In genomic region chr7:142070458-142071211, GRCm38 (mm10) we compare ENCODE assay signal across 9 mouse cellular contexts. TPM values are rescaled to one million over a fixed set of nuclear protein-coding genes. Genes with fewer than 3 reads are reported as not detected.
DNase-seq lines count a peak whose midpoint lies in the region; ATAC-seq and TF ChIP-seq lines count a peak whose summit lies in the region.
"Had no signal": no experiment of that assay in that cellular context is flagged by ENCODE, and none has a peak within 500 bp of the region (broad histone marks: within the 10 kb centered on the region; RNA-seq: fewer than 3 reads in every experiment).

No protein-coding gene starts in this region.

- TF ChIP-seq CTCF in thymus, adult 2 months (IDR thresholded peaks at IDR 0.05; ENCODE audit: borderline replicate concordance, control insufficient read depth, extremely low read depth, insufficient read depth, low read length, poor library complexity): peak; percentile 77; the same call in 1 of the 2 replicates

- no peak for TF ChIP-seq POLR2A in thymus, adult 2 months (IDR thresholded peaks at IDR 0.05; ENCODE audit: control insufficient read depth, extremely low read depth, insufficient read depth, low read length, poor library complexity)

- ATAC-seq in heart, embryonic 12.5 days (ENCODE audit: insufficient number of reproducible peaks, low FRiP score): peak; percentile 67; the same call in 1 of the 2 replicates
- ATAC-seq in kidney, embryonic 15.5 days (replicated peaks; ENCODE audit: low FRiP score): peak; percentile 78
- peak; percentile 77 for ATAC-seq in liver, embryonic 15.5 days (ENCODE audit: insufficient read depth)

- H3K27ac ChIP-seq in heart, embryonic 12.5 days (ENCODE audit: poor library complexity, severe bottlenecking): no peak overlapping the region
- no peak overlapping the region for H3K27ac ChIP-seq in kidney, embryonic 15.5 days
- H3K27ac ChIP-seq in liver, embryonic 15.5 days (replicated peaks): no peak overlapping the region
- H3K27ac ChIP-seq in thymus, adult 2 months (ENCODE audit: control insufficient read depth, insufficient read depth, low read length): no peak overlapping the region

- no peaks in the 10 kb centered on the region for H3K9me3 ChIP-seq in heart, embryonic 12.5 days (replicated peaks)
- H3K9me3 ChIP-seq in kidney, embryonic 15.5 days (replicated peaks): no peaks in the 10 kb centered on the region
- no peaks in the 10 kb centered on the region for H3K9me3 ChIP-seq in liver, embryonic 15.5 days (replicated peaks)

- peak overlapping the region; percentile 56 for H3K4me2 ChIP-seq in heart, embryonic 12.5 days
- H3K4me2 ChIP-seq in kidney, embryonic 15.5 days: peak overlapping the region; percentile 48
- H3K4me2 ChIP-seq in liver, embryonic 15.5 days: peak overlapping the region; percentile 41

- no peak overlapping the region; the same call in 1 of the 2 replicates for H3K9ac ChIP-seq in heart, embryonic 12.5 days
- H3K9ac ChIP-seq in kidney, embryonic 15.5 days: no peak overlapping the region
- H3K9ac ChIP-seq in liver, embryonic 15.5 days: no peak overlapping the region

- peak; percentile 57 for DNase-seq in CD4-positive helper T cell, adult 2 months (ENCODE audit: low read depth, low spot score)
- peak; percentile 43 for DNase-seq in adipocyte (ENCODE audit: low spot score)
- peak; percentile 44 for DNase-seq in embryo, embryonic 11.5 days (ENCODE audit: low read depth, low spot score)
- peak; percentile 52 to 58 for DNase-seq in natural killer cell, adult 2 months (ENCODE audit: low spot score in 2 of 2)
- peak; percentile 64 for DNase-seq in thymus, adult 2 months

- H3K4me1 ChIP-seq in heart, embryonic 12.5 days (replicated peaks): 0 out of 2 replicates have a peak, but pooled peaks cover 8% of the 10 kb centered on the region
- H3K4me1 ChIP-seq in kidney, embryonic 15.5 days: peaks cover 6% of the 10 kb centered on the region
- H3K4me1 ChIP-seq in liver, embryonic 15.5 days (replicated peaks): peaks cover 8% of the 10 kb centered on the region
- H3K4me1 ChIP-seq in thymus, adult 2 months (replicated peaks; ENCODE audit: control insufficient read depth, insufficient read depth, low read length): no peaks in the 10 kb centered on the region

- H3K4me3 ChIP-seq in heart, embryonic 12.5 days: no peak overlapping the region
- H3K4me3 ChIP-seq in kidney, embryonic 15.5 days (replicated peaks): 0 out of 2 replicates have a peak overlapping the region, but pooled peaks have one; percentile 11
- no peak overlapping the region for H3K4me3 ChIP-seq in liver, embryonic 15.5 days (replicated peaks)
- no peak overlapping the region for H3K4me3 ChIP-seq in thymus, adult 2 months (ENCODE audit: control insufficient read depth, insufficient read depth, low read length)

- WGBS in heart, embryonic 12.5 days: 18% methylated on average over 13 of the region's 13 CpGs
- WGBS in kidney, embryonic 15.5 days: 15% methylated on average over 13 of the region's 13 CpGs
- 12% methylated on average over 13 of the region's 13 CpGs for WGBS in liver, embryonic 15.5 days (ENCODE audit: insufficient replicate concordance)
- WGBS in thymus, adult 2 months: 21% methylated on average over 13 of the region's 13 CpGs

- H3K36me3 ChIP-seq in heart, embryonic 12.5 days: no peaks in the 10 kb centered on the region
- no peaks in the 10 kb centered on the region for H3K36me3 ChIP-seq in kidney, embryonic 15.5 days
- no peaks in the 10 kb centered on the region for H3K36me3 ChIP-seq in liver, embryonic 15.5 days (replicated peaks)
- H3K36me3 ChIP-seq in thymus, adult 2 months (ENCODE audit: control insufficient read depth, insufficient read depth, low read length): no peaks in the 10 kb centered on the region

- H3K27me3 ChIP-seq in heart, embryonic 12.5 days (replicated peaks): peaks cover 48% of the 10 kb centered on the region
- H3K27me3 ChIP-seq in kidney, embryonic 15.5 days: peaks cover 45% of the 10 kb centered on the region
- peaks cover 71% of the 10 kb centered on the region for H3K27me3 ChIP-seq in liver, embryonic 15.5 days
- no peaks in the 10 kb centered on the region; the same call in 1 of the 2 replicates for H3K27me3 ChIP-seq in thymus, adult 2 months (ENCODE audit: control insufficient read depth, insufficient read depth, low read length)

RNA-seq across cellular contexts. Expression of gene Mob2, which starts 9.8 kb away (rescaled TPM):
- polyA plus RNA-seq in heart, embryonic 12.5 days (2016; fragmentation: Nextera tagmentation; extraction: Ambion mirVana): 42.7 and 43.6 TPM in 2 replicates
- 62.3 and 66.9 TPM in 2 replicates for polyA plus RNA-seq in kidney, embryonic 15.5 days (2015; fragmentation: Nextera tagmentation; extraction: Ambion mirVana)
- 66.1 and 70.2 TPM in 2 replicates for polyA plus RNA-seq in liver, embryonic 15.5 days (2015; fragmentation: Nextera tagmentation; extraction: Ambion mirVana)
- 62.6 and 73.5 TPM in 2 replicates for polyA plus RNA-seq in thymus, adult 2 months (2012; rRNA removed)

RNA-seq across cellular contexts. Expression of gene Dusp8, which starts 25.0 kb away (rescaled TPM):
- polyA plus RNA-seq in heart, embryonic 12.5 days (2016; fragmentation: Nextera tagmentation; extraction: Ambion mirVana): 17.7 and 17.8 TPM in 2 replicates
- 2.6 and 2.9 TPM in 2 replicates for polyA plus RNA-seq in kidney, embryonic 15.5 days (2015; fragmentation: Nextera tagmentation; extraction: Ambion mirVana)
- polyA plus RNA-seq in liver, embryonic 15.5 days (2015; fragmentation: Nextera tagmentation; extraction: Ambion mirVana): 4.3 and 4.4 TPM in 2 replicates
- polyA plus RNA-seq in thymus, adult 2 months (2012; rRNA removed): 0.98 and 4.0 TPM in 2 replicates

RNA-seq across cellular contexts. Expression of gene Gm45618, which starts 49.9 kb away (rescaled TPM):
- polyA plus RNA-seq in heart, embryonic 12.5 days (2016; fragmentation: Nextera tagmentation; extraction: Ambion mirVana): not detected in 2 replicates
- polyA plus RNA-seq in kidney, embryonic 15.5 days (2015; fragmentation: Nextera tagmentation; extraction: Ambion mirVana): not detected in 2 replicates
- polyA plus RNA-seq in liver, embryonic 15.5 days (2015; fragmentation: Nextera tagmentation; extraction: Ambion mirVana): not detected in 2 replicates
- not detected in 2 replicates for polyA plus RNA-seq in thymus, adult 2 months (2012; rRNA removed)
- polyA plus RNA-seq: gonadal fat pad, adult 2 months had no signal
